Mouse (Mus musculus) C2C12 (cell line): ENCODE measurements around the gene Slc39a11. TPM values are rescaled to one million over a fixed set of nuclear protein-coding genes. Genes with fewer than 3 reads are reported as not detected.

Source experiments
- H3K27me3 ChIP-seq: one replicate; pipeline ENCODE4 v1.6.1; 2011; ENCODE audit not compliant: control insufficient read depth, insufficient read depth, insufficient read length
- H3K36me3 ChIP-seq: one replicate; pipeline ENCODE4 v1.6.1; 2011; ENCODE audit not compliant: control insufficient read depth, insufficient read depth
- H3K4me3 ChIP-seq: one replicate; pipeline ENCODE4 v1.5.1; 2011; ENCODE audit warnings: mild to moderate bottlenecking, control low read depth; ENCODE audit not compliant: poor library complexity, insufficient read depth, severe bottlenecking
- H3K79me2 ChIP-seq: one replicate; pipeline ENCODE4 v1.6.1; 2011; ENCODE audit not compliant: control insufficient read depth, insufficient read depth
- H3K79me3 ChIP-seq: one replicate; pipeline ENCODE4 v1.6.1; 2011; ENCODE audit warnings: low read depth, control low read depth
- H3ac ChIP-seq: one replicate; pipeline ENCODE3; 2011; ENCODE audit warnings: low read depth; ENCODE audit not compliant: control insufficient read depth, insufficient read length
- CEBPB ChIP-seq: IDR thresholded peaks from one replicate; pipeline ENCODE4 v1.6.1; 2011; ENCODE audit warnings: low read depth, mild to moderate bottlenecking, control low read depth, moderate library complexity
- CTCF ChIP-seq: IDR thresholded peaks from one replicate; pipeline ENCODE4 v1.5.1; 2011; ENCODE audit not compliant: control insufficient read depth, insufficient read depth, insufficient read length
- FOSL1 ChIP-seq: IDR thresholded peaks from one replicate; pipeline ENCODE4 v1.8.0; 2011; ENCODE audit warnings: mild to moderate bottlenecking, low read length; ENCODE audit not compliant: poor library complexity, insufficient read depth, severe bottlenecking
- MAX ChIP-seq: IDR thresholded peaks from one replicate; pipeline ENCODE4 v1.6.1; 2011; ENCODE audit warnings: mild to moderate bottlenecking, control low read depth
- MYOD1 ChIP-seq: IDR thresholded peaks from one replicate; pipeline ENCODE4 v1.6.1; 2011; ENCODE audit warnings: low read depth; ENCODE audit not compliant: control insufficient read depth, insufficient read length
- MYOG ChIP-seq: IDR thresholded peaks from one replicate; pipeline ENCODE4 v1.6.1; 2011; ENCODE audit not compliant: control insufficient read depth, insufficient read length; ENCODE audit errors: extremely low read depth
- USF1 ChIP-seq: IDR thresholded peaks from one replicate; pipeline ENCODE4 v1.6.1; 2011; ENCODE audit warnings: low read depth, mild to moderate bottlenecking, control low read depth, moderate library complexity
- polyA plus RNA-seq: library from polyadenylated mRNA; unstranded; fragments of >200 nt; fragmentation: generic; extraction: Trizol; gene quantifications from one replicate; pipeline ENCODE4 v1.2.1, GENCODE M21; 2012; ENCODE audit warnings: missing spikeins

Gene Slc39a11
- polyA plus RNA-seq, 1 experiment: 10.0 TPM

DNA sequence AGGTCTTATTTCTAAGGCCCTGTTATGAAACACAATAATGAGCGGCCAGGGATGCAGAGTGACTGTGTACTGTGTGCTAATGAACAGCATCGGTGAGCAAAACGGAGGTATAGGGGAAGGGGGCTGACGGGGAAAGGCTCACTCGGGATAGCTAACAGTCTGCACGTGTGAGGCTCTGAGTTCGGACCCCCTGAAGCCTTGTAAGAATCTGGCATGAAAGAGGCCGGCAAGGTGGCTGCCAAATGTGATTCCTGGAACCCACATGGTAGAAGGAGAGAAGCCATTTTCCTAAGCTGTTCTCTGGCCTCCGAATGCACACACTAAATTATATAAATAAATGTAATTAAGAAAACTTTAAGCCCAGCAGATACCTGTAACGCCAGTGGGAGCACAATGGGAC, 276.0 kb downstream of the Slc39a11 start:
- Histone ChIP-seq H3K36me3 (no peaks in the 10 kb centered on the region), H3K79me2 (no peaks in the 10 kb centered on the region), H3K79me3 (no peaks in the 10 kb centered on the region), H3ac (no peak overlapping the region), H3K27me3 (no peaks in the 10 kb centered on the region), H3K4me3 (no peak overlapping the region)
- TF ChIP-seq USF1 (no peak), CTCF (no peak), MAX (no peak), MYOD1 (no peak), FOSL1 (no peak), CEBPB (no peak), MYOG (no peak)

DNA sequence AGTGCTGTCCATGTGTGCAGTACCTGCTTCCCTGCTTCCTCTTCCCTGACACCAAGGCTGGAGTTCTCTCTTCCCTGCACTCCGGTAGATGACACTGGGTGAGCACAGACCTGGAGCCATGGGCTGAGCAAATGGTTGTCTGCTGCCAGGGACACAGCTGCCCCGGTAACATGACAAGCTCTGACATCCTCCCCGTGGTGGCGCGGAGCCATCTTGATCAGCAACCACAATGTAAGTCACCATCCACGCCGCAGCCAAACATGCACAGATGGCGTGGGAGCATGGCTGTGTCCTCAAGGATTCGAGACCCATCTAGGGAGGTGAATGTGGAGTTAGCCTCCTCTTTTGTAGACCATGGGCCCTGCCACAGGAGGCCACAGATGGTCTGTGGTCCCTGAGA, 276.5 kb downstream of the Slc39a11 start:
- no peaks in the 10 kb centered on the region for H3K27me3 ChIP-seq
- no peak for TF ChIP-seq CEBPB
- TF ChIP-seq MAX: no peak
- TF ChIP-seq MYOD1: no peak
- TF ChIP-seq FOSL1: no peak
- TF ChIP-seq CTCF: no peak
- no peak for TF ChIP-seq USF1
- TF ChIP-seq MYOG: no peak
- H3K36me3 ChIP-seq: no peaks in the 10 kb centered on the region
- H3K79me2 ChIP-seq: no peaks in the 10 kb centered on the region
- no peaks in the 10 kb centered on the region for H3K79me3 ChIP-seq
- no peak overlapping the region for H3K4me3 ChIP-seq
- no peak overlapping the region for H3ac ChIP-seq

DNA sequence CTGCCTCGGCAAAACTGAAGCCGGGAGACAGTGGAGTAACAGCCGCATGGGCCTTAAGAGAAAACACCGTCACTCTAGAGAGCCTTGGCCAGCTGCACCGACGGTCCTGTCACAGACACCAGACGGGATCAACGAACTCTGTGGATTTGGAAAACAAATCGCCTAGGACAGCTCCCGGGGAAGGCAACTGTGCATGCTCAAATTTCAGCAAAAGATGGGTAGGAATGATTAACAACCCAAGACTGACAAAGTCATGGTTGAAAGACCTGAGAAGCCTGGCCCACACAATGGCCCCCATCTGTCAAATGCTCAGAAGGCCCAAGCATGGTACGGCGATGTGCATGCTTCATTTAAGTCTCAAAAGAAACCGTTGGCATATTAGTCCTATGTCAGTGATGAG, 281.8 kb downstream of the Slc39a11 start:
- no peak overlapping the region for H3K4me3 ChIP-seq
- no peaks in the 10 kb centered on the region for H3K79me2 ChIP-seq
- no peak for TF ChIP-seq USF1
- no peak for TF ChIP-seq CEBPB
- TF ChIP-seq CTCF: no peak
- TF ChIP-seq MAX: no peak
- no peak for TF ChIP-seq FOSL1
- H3ac ChIP-seq: no peak overlapping the region
- H3K27me3 ChIP-seq: no peaks in the 10 kb centered on the region
- H3K79me3 ChIP-seq: no peaks in the 10 kb centered on the region
- H3K36me3 ChIP-seq: no peaks in the 10 kb centered on the region

DNA sequence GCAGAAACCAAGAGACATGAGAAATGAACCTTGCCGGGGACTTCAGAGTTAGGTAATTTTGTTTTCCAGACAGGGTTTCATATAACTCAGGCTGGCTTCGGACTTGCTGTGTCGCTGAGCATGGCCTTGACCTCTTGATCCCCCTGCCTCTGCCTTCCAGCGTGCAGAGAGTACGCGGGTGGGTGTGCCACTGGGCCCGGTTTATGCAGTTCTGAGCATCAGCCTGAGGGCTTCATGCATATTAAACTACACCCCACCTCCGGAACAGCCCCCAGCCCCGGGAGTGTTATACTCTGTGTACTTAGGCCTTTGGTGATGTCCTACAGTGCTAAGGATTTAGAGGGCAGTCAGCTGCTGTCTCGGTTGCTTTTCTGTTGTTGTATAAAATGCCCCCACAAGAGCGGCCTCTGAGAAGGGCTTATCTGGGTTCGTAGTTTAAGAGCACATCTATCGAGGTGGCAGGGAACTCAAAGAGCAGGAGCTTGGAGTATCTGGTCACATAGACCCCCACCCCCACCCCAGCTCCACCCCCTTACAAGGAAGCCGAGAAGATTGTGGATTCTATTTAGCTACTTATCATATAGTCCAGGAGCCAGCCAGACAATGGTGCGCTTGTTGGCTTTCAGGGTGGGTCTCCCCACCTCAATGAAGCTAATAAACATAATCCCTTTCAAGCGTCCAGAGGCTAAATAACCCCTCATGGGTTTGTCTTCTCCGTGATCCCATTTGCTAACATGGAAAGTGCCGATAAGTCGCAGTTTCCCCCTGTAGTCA, 283.4 kb downstream of the Slc39a11 start:
- H3K4me3 ChIP-seq: no peak overlapping the region
- H3K36me3 ChIP-seq: no peaks in the 10 kb centered on the region
- no peak overlapping the region for H3ac ChIP-seq
- TF ChIP-seq CTCF (no peak), USF1 (no peak), MYOG (no peak), MAX (no peak), FOSL1 (no peak), CEBPB (no peak), MYOD1 (no peak)
- no peaks in the 10 kb centered on the region for H3K27me3 ChIP-seq
- no peaks in the 10 kb centered on the region for H3K79me2 ChIP-seq
- no peaks in the 10 kb centered on the region for H3K79me3 ChIP-seq

DNA sequence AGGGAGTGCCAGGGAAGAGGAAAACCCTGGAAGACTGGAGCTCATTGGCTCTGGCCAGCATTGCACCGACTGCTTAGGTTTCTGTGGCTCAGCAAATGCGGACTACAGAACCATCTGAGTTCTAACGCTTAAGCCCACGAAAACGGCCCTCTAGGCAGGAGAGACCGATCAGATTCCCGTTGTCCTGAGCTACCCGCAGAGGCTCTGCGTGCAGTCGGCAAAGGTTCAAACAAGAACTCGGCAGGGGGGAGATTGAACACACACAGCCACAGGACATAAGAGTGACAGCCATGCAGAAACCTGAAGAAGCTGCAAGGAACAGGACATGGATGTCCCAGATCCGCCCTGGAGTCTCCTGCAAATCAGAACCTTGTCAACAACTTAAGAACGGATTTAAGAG, 286.1 kb downstream of the Slc39a11 start:
- TF ChIP-seq CTCF (no peak), CEBPB (no peak), MYOG (no peak), USF1 (no peak), MYOD1 (no peak), FOSL1 (no peak), MAX (no peak)
- Histone ChIP-seq H3ac (no peak overlapping the region), H3K79me3 (no peaks in the 10 kb centered on the region), H3K79me2 (no peaks in the 10 kb centered on the region), H3K4me3 (no peak overlapping the region), H3K27me3 (no peaks in the 10 kb centered on the region), H3K36me3 (no peaks in the 10 kb centered on the region)

DNA sequence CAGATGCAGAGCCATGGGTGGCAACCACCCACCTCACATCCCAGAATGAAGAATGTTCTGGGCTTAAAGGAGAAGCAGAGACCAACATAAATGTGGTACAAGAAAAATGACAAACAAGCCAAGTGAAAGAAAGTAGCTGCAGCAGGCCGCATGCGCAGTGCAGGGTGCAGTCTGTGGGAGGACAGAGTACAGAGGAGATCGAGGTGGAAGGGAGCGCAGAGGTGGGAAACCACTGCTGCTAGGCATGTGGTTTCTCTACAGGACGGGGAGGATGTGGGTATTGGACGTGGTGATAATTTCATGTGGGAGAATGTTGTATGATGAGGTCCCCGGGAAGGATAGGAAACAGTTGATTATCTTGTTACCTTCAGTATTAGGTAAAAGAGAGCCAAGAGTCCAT, 287.3 kb downstream of the Slc39a11 start:
- Histone ChIP-seq H3ac (no peak overlapping the region), H3K27me3 (no peaks in the 10 kb centered on the region), H3K79me3 (no peaks in the 10 kb centered on the region), H3K36me3 (no peaks in the 10 kb centered on the region), H3K4me3 (no peak overlapping the region), H3K79me2 (no peaks in the 10 kb centered on the region)
- TF ChIP-seq MAX (no peak), USF1 (no peak), MYOD1 (no peak), CEBPB (no peak), MYOG (no peak), FOSL1 (no peak), CTCF (no peak)
